Mouse (Mus musculus): ENCODE measurements around the gene Ppp1r13b.

The Ppp1r13b gene

GRCm38 (mm10) chr12:111920046-111920445 lies 12.1 kb upstream of the Ppp1r13b start:
- DNase-seq (ENCODE audit: low read depth, low spot score) = no peak

GRCm38 (mm10) chr12:111916514-111917217 lies 8.8 kb upstream of the Ppp1r13b start:
- no peak for DNase-seq (ENCODE audit: low read depth, low spot score)

- no peak for DNase-seq (ENCODE audit: low read depth, low spot score)
Observed at GRCm38 (mm10) chr12:111915781-111916180, 7.9 kb upstream of the Ppp1r13b start.

DNA sequence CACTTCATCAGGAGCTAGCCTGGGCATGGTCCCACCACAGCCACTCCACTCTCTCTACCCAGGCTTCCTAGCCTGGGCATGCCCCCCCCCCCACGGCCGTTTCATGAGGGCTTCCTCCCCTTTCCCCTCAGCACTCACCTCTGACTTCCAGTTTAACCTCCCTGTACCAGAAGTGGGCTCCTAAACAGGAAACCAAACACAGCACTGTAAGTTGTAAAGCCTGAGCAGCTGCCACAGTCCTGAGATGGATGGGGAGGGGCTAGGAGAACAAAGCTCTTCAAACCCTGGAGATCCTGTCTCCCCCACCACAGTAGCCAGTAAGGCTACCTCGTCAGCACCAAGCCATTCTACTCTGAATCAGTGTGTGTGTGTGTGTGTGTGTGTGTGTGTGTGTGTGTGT lies 6.1 kb upstream of the Ppp1r13b start:
- no peak for DNase-seq (ENCODE audit: low read depth, low spot score)

DNA sequence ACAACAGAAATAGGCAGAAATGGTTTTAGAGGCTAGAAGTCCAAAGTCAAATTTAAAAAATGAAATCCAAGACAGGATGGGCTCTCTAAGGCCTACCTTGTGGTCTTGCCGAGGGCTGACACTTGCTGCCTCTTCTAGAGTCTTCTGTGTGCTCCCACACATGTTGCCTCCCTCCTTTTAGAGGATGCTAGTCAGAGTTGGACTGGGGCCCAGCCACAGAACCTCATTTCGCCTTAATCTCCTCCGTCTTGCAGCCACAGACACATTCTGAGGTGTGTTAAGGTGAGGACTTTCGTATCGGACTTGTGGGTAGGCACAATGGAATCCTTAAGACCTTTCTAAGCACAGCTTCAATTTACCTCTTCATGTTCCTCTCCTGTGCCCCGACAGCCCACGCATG lies 4.9 kb upstream of the Ppp1r13b start:
- no peak for DNase-seq (ENCODE audit: low read depth, low spot score)

GRCm38 (mm10) chr12:111911796-111912195 lies 3.9 kb upstream of the Ppp1r13b start:
- no peak for DNase-seq (ENCODE audit: low read depth, low spot score)

DNA sequence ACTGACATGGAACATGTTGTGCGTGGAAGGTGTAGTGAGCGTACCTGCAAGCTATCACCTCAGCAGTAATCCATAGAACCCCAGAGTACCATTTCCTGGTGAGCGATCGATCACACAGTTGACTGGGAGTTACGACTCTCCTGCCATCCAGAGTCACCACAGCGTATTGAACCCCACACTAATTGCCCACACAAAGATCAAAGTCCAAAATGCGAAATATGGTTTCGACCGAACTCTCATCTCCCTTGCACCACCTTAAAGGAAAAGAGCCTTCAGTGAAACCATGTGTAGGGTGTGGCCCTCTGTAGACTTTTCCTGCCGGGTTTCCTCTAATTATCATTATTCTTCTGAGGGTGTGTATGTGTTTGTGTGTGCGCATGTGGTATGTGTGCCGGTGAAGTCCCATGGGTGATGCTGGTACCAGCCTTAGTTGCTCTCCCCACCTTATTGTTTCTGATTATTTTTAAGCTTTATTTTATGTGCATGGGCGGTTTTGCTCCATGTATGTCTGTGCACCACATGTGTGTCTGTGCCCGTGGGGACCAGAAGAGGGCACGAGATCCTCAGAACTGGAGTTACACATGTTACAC lies 3.4 kb upstream of the Ppp1r13b start:
- DNase-seq (ENCODE audit: low read depth, low spot score) = no peak

- no peak for DNase-seq (ENCODE audit: low read depth, low spot score)
Observed at GRCm38 (mm10) chr12:111908997-111909550, 1.2 kb upstream of the Ppp1r13b start.

DNA sequence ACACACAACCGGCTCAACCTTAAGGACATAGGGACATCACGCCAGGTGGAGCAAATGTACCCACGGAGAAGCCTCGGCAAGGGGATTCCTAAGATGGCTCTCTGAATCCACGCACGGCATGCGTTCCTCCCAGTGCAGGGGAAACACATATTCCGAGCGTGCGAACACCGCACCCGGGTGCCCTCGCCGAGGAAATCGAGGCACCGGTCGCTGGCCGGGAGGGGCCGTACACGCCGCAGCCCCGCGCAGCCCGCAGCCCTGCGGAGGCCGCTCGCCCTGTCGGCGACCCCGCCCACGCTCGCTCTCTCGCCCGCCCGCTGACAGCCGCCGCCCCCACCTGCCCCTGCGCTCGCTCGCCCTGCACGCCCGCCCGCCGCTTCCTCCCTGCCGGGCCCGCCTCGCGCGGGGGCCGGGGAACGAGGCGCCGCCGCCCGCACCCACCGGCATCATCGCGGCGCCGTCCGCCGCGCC lies 454 bp downstream of the Ppp1r13b start:
- DNase-seq (ENCODE audit: low read depth, low spot score) = no peak

DNA sequence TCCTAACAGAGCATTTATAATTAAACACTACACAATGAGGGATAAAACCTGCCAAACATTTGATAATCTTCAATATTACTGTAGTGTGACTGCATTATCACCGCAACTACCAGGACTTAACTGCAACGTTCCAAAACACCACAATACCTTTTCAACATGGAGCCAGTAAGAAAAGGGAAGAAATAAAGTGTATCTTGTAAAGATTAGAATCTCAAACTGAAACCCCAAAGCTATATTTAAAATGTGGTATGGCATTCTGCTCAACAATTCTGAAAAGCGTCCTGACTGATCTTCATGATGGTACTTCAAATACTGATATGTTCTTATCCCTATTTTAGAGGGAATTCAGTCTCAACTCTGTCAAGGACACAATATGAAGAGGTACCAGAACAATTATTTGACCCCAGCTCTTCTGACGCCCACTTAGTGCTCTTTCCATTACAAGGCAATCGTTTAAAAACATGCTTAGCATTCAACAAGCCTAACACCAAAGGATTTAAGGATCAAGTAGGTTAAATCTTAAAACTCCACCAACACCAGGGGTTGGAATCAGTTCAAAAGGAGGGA lies 1.5 kb downstream of the Ppp1r13b start:
- DNase-seq (ENCODE audit: low read depth, low spot score) = no peak

DNA sequence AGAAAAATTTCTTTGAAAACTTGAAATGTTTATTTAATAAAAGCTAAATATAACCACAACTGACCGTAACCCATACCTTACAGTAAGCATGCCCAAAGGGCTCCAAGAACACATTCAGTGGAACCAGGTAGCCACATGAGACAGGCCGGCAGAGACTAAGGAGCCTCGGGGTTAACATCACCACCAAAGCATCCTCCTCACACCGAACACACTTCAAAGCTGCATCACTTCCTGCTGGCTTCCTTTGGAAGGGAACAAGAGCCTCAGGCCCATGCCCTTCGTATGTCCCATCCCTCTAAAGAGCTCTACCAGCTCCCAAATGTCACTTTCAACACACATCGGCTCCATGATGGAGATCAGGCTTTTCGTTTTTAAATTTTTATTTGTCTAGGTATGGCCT lies 5.4 kb downstream of the Ppp1r13b start:
- DNase-seq (ENCODE audit: low read depth, low spot score) = no peak

GRCm38 (mm10) chr12:111901105-111901875 lies 6.6 kb downstream of the Ppp1r13b start:
- DNase-seq (ENCODE audit: low read depth, low spot score) = no peak

GRCm38 (mm10) chr12:111899646-111900045 lies 8.3 kb downstream of the Ppp1r13b start:
- no peak for DNase-seq (ENCODE audit: low read depth, low spot score)

DNA sequence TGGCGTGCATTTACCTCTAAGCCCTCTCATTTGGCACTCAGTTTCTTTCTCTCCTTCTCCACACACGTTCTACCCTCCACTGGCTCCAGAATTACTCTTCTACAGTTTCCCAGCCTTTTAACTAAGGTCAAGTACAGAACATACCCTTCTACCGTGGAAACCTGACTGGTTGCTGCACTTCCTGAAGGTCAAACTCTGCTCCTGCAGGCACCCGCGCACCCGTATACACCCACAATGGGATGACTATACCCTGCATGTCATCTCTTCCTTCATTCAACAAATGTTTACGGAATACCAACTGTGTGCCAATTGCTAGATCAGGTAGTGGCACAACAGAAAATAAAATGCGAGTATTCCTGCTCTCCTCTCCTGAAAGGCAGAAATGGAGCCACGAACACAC lies 9.2 kb downstream of the Ppp1r13b start:
- DNase-seq (ENCODE audit: low read depth, low spot score) = no peak

DNA sequence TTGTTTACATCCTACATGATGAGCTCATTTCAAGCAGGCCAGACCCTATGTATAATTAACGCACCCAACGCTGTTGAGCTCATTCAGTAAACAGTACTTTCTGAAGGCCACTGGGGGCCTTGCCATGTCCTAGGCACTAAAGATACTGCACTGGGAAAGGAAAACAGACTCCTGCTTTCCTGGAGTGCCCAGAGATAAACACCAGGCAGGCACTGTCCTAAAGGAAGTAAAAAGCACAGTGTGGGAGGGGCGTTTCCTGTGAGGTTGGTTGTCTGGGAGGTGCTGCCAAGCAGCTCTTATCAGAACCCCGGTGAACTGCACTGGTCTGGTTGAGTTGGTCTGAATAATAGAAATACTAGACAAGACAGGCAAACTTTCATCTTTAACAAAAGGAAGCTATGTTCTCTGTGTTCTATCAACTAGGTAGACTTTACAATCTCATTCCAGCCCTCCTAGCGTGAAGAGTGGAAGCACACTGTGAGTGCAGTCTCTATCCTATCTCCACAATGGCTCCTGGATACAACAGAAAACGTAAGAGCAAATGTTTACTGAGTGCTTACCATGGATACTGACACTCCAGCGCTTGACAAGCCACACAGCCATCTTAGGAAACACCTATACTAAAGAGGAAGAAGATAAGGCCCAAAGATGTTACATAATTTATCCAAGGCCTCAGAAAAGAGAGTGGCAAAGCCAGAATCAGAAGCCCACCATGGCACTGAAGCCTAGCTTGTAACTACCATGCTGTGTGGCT lies 10.8 kb downstream of the Ppp1r13b start:
- DNase-seq (ENCODE audit: low read depth, low spot score) = no peak

DNA sequence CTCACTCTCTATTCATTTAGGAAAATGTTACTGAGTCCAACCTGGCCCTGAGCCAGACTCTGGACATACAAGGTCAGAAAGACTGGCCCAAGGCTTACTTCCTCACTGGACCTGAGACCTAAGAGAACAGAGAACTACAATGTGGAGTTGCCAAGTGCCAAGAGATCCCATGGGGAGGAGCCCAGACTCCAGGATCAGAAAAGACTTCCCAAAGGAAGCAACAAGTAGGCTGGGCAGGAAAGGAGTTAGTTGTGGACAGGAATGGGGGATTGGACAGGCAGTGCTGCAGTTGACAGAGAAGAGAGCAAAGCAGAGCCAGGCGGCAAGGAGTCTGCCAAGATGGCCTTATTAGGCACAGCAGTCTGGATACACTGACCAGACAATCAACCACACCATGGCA lies 13.8 kb downstream of the Ppp1r13b start:
- no peak for DNase-seq (ENCODE audit: low read depth, low spot score)

DNA sequence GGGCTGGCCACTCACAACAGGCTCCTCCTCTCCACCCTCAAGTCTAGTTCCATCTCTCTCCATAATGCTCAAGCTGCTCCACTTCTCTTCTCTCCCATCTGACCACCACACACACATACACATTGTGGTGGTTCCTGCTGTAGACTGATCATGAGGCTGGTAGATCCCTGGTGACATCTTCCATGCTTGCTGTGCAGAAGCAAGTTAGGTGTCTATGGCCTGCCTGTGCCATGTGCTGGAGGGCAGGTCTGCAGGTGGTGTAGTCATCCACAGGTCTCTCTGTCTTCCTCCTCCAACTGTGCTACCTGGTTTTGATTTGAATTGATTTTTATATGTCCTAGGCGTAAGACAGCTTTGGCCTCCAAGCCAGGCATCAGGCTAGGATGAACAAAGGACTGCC lies 14.9 kb downstream of the Ppp1r13b start:
- DNase-seq (ENCODE audit: low read depth, low spot score) = no peak

DNA sequence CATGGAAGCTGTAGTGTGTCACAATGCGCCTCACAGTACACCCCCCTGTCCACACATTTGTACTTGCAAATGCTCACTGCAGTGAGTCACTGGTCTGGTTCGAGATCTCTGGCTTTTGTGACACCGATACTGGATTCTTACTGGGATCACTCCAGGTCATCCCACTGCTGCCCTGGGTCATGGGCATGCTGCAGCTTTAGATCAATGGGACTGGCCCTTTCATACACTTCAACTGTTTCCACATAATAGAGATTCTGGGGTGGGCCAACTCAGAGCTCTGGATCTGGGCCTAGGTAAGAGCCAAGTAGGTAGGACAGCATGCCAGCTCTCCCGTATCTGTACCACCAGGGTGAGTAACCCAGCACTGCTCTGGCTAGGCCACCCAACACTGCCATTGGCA lies 16.1 kb downstream of the Ppp1r13b start:
- DNase-seq (ENCODE audit: low read depth, low spot score) = no peak

DNA sequence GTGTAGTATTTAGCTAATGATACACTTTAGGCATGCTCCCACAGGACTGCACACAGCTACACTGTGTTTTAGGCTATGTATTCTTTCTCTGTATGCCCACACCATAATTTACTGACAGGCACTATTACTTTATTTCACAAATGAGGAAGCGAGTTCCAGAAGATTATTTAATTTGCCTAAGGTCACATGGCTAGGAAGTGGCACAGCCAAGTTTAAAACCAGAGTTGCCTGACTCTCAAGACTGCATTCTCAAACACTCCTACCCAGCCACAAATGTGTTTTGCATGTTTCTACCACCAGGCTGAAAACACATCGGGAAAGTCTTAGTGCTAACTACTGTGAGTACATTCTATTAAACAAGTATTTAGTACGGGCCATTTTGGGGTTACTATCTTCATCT lies 18.7 kb downstream of the Ppp1r13b start:
- DNase-seq (ENCODE audit: low read depth, low spot score) = no peak

DNA sequence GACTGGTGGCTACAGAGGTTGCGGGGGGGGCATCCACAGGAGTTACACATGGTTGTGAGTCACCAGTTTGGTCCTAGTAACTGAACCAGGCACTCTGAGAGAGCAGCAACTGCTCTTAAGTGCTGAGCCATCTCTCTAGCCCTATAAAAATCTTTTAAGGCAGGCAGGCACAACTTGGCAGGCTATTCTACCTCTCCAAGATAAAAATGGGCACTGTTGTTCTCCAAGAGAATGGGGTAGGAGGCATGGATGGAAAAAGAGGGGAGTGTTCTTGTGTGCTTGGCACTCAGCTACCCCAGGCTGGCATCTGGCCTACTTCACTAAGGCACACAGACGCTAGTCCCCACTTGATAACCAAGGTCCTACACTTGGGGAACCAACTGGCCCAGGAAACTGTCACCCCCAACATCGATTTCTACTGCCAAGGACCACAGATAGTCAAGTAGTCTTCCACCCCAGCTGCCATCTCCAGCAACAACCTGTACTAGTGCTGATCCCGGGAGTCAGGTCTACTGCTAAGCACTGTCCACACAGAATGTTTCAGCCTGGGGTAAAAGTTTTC lies 19.5 kb downstream of the Ppp1r13b start:
- DNase-seq (ENCODE audit: low read depth, low spot score) = no peak

DNA sequence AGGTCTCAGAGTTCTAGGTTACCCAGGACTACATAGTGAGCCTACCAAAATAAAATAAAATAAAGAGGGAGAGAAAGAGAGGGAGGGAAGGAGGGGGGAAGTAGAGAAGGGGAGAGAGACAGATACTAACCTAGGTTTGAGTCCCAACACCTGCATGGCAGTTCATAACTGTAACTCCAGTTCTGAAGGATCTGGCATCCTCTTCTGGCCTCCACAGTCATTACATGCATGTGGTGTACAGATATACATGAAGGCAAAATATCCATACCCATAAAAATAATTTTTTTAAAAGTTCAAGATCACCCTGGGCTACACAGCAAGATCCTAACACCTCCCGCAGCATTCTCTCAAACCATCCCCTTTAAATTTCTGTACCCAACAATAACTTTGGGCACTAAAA lies 20.9 kb downstream of the Ppp1r13b start:
- DNase-seq (ENCODE audit: low read depth, low spot score) = no peak

All from WW6 (cell line).